In genomic region chr11:75173799-75174165, GRCm38 (mm10) we compare ENCODE assay signal across 8 mouse cellular contexts. TPM values are rescaled to one million over a fixed set of nuclear protein-coding genes. Genes with fewer than 3 reads are reported as not detected.
DNase-seq lines count a peak whose midpoint lies in the region; ATAC-seq and TF ChIP-seq lines count a peak whose summit lies in the region.

No protein-coding gene starts in this region.

- no peak overlapping the region for H3K27ac ChIP-seq in heart, embryonic 10.5 days
- H3K27ac ChIP-seq in forebrain, embryonic 13.5 days, result peak overlapping the region; percentile 15; the same call in 1 of the 2 replicates
- no peak overlapping the region for H3K27ac ChIP-seq in liver, embryonic 14.5 days

- under 1% methylated on average over 15 of the region's 15 CpGs for WGBS in heart, embryonic 10.5 days
- 2% methylated on average over 15 of the region's 15 CpGs for WGBS in forebrain, embryonic 13.5 days
- WGBS in liver, embryonic 14.5 days (ENCODE audit: insufficient replicate concordance), result 3% methylated on average over 15 of the region's 15 CpGs

- H3K9me3 ChIP-seq in heart, embryonic 10.5 days, result no peaks in the 10 kb centered on the region
- H3K9me3 ChIP-seq in forebrain, embryonic 13.5 days (replicated peaks), result no peaks in the 10 kb centered on the region
- no peaks in the 10 kb centered on the region for H3K9me3 ChIP-seq in liver, embryonic 14.5 days (ENCODE audit: control insufficient read depth, low read length)

- TF ChIP-seq CTCF in C2C12 (IDR thresholded peaks at IDR 0.05; ENCODE audit: control insufficient read depth, insufficient read depth, insufficient read length), result no peak
- TF ChIP-seq CTCF in liver, embryonic 14.5 days (IDR thresholded peaks at IDR 0.05; ENCODE audit: low read depth), result no peak

- no peak for DNase-seq in heart, embryonic 10.5 days (ENCODE audit: low spot score)
- DNase-seq in heart, postnatal 36 days, result no peak
- DNase-seq in liver, embryonic 14.5 days (ENCODE audit: low read depth in 3 of 3, low spot score in 3 of 3), result no peak
- DNase-seq in adrenal gland, postnatal 36 days, result no peak
- no peak for DNase-seq in retina, postnatal 1 day

- H3K9ac ChIP-seq in forebrain, embryonic 13.5 days, result peak overlapping the region; percentile 69
- H3K9ac ChIP-seq in liver, embryonic 14.5 days (replicated peaks), result no peak overlapping the region

- H3ac ChIP-seq in C2C12 (ENCODE audit: control insufficient read depth, insufficient read length, low read depth), result no peak overlapping the region

- H3K4me1 ChIP-seq in heart, embryonic 10.5 days, result peaks cover 58% of the 10 kb centered on the region
- H3K4me1 ChIP-seq in forebrain, embryonic 13.5 days, result peaks cover 61% of the 10 kb centered on the region
- H3K4me1 ChIP-seq in liver, embryonic 14.5 days (replicated peaks; ENCODE audit: control insufficient read depth in 2 of 2, insufficient read depth in 2 of 2, low read length in 1 of 2), result peaks cover 6 to 10% of the 10 kb centered on the region in 2 experiments

- H3K36me3 ChIP-seq in heart, embryonic 10.5 days, result peaks cover 18% of the 10 kb centered on the region
- peaks cover 13% of the 10 kb centered on the region for H3K36me3 ChIP-seq in C2C12 (ENCODE audit: control insufficient read depth, insufficient read depth)
- peaks cover 15% of the 10 kb centered on the region; the same call in 1 of the 2 replicates for H3K36me3 ChIP-seq in forebrain, embryonic 13.5 days (ENCODE audit: poor library complexity, severe bottlenecking)
- H3K36me3 ChIP-seq in liver, embryonic 14.5 days (replicated peaks; ENCODE audit: control insufficient read depth, insufficient read depth, low read depth), result no peaks in the 10 kb centered on the region; the same call in 1 of the 2 replicates

- H3K79me3 ChIP-seq in C2C12 (ENCODE audit: low read depth), result peaks cover 9% of the 10 kb centered on the region

- ATAC-seq in forebrain, embryonic 13.5 days, result no peak
- no peak for ATAC-seq in liver, embryonic 14.5 days (ENCODE audit: insufficient read depth)
- no peak for ATAC-seq in monocyte, adult 5-6 weeks (replicated peaks; ENCODE audit: insufficient number of reproducible peaks, low FRiP score, low TSS enrichment, poor library complexity, severe bottlenecking)

- peak overlapping the region; percentile 81 for H3K4me2 ChIP-seq in forebrain, embryonic 13.5 days
- peak overlapping the region; percentile 78 for H3K4me2 ChIP-seq in liver, embryonic 14.5 days (ENCODE audit: low read depth)

- intact Hi-C loops in heart, postnatal 36 days (cut with DNase I), result no loop called here

- peak overlapping the region; percentile 73 for H3K4me3 ChIP-seq in heart, embryonic 10.5 days
- peak overlapping the region; percentile 34 for H3K4me3 ChIP-seq in C2C12 (ENCODE audit: insufficient read depth, poor library complexity, severe bottlenecking)
- peak overlapping the region; percentile 66 for H3K4me3 ChIP-seq in forebrain, embryonic 13.5 days
- peak overlapping the region; percentile 50 to 66 for H3K4me3 ChIP-seq in liver, embryonic 14.5 days (ENCODE audit: insufficient read depth in 1 of 2, low read depth in 2 of 2, low read length in 2 of 2)

- TF ChIP-seq EP300 in liver, embryonic 14.5 days (IDR thresholded peaks at IDR 0.05; ENCODE audit: low read depth), result no peak

- H3K27me3 ChIP-seq in heart, embryonic 10.5 days (ENCODE audit: insufficient read depth, poor library complexity, severe bottlenecking), result peaks cover 50% of the 10 kb centered on the region
- H3K27me3 ChIP-seq in C2C12 (ENCODE audit: control insufficient read depth, insufficient read depth, insufficient read length), result no peaks in the 10 kb centered on the region
- peaks cover 53% of the 10 kb centered on the region for H3K27me3 ChIP-seq in forebrain, embryonic 13.5 days
- peaks cover 55% of the 10 kb centered on the region for H3K27me3 ChIP-seq in liver, embryonic 14.5 days (ENCODE audit: control insufficient read depth, insufficient read depth, low read length)

- H3K79me2 ChIP-seq in C2C12 (ENCODE audit: control insufficient read depth, insufficient read depth), result peaks cover 18% of the 10 kb centered on the region

TF ChIP-seq in C2C12, 6 proteins besides CTCF, POLR2A, EP300 and RAD21:
- TF ChIP-seq FOSL1 (IDR thresholded peaks at IDR 0.05; ENCODE audit: insufficient read depth, low read length, poor library complexity, severe bottlenecking) (no peak), USF1 (IDR thresholded peaks at IDR 0.05; ENCODE audit: low read depth) (no peak), MYOD1 (IDR thresholded peaks at IDR 0.05; ENCODE audit: control insufficient read depth, insufficient read length, low read depth) (no peak), CEBPB (IDR thresholded peaks at IDR 0.05; ENCODE audit: low read depth) (no peak), MYOG (IDR thresholded peaks at IDR 0.05; ENCODE audit: control insufficient read depth, extremely low read depth, insufficient read length) (no peak), MAX (IDR thresholded peaks at IDR 0.05) (no peak)

RNA-seq across cellular contexts. Expression of gene Hic1, which starts 4.5 kb away (rescaled TPM):
- polyA plus RNA-seq in heart, embryonic 10.5 days (2016; fragmentation: Nextera tagmentation; extraction: Ambion mirVana), result 1.9 and 2.1 TPM in 2 replicates
- total RNA-seq in heart, postnatal 36 days (2021), result 10 to 100 TPM; 14.8 to 22.8 TPM
- 0.02 TPM for polyA plus RNA-seq in C2C12 (2012; fragmentation: generic; extraction: Trizol)
- 1.2 and 1.5 TPM in 2 replicates for polyA plus RNA-seq in forebrain, embryonic 13.5 days (2015; fragmentation: Nextera tagmentation; extraction: Ambion mirVana)
- 0.97 and 1.4 TPM in 2 replicates for polyA plus RNA-seq in liver, embryonic 14.5 days (2012; rRNA removed)
- 0.28 and 0.48 TPM in 2 replicates for polyA plus RNA-seq in liver, embryonic 14.5 days (2014; fragmentation: Nextera tagmentation; extraction: Ambion mirVana)
- total RNA-seq in adrenal gland, postnatal 36 days (2021), result 1 to 10 TPM; 8.3 to 9.0 TPM
- 0.11 to 0.95 TPM (median 0.78 TPM) in 3 replicates for total RNA-seq in monocyte, adult 5-6 weeks (2017)

RNA-seq across cellular contexts. Expression of gene Ovca2, which starts 4.9 kb away (rescaled TPM):
- 24.0 and 29.0 TPM in 2 replicates for polyA plus RNA-seq in heart, embryonic 10.5 days (2016; fragmentation: Nextera tagmentation; extraction: Ambion mirVana)
- 1 to 10 TPM; 5.3 to 7.2 TPM for total RNA-seq in heart, postnatal 36 days (2021)
- 19.3 TPM for polyA plus RNA-seq in C2C12 (2012; fragmentation: generic; extraction: Trizol)
- polyA plus RNA-seq in forebrain, embryonic 13.5 days (2015; fragmentation: Nextera tagmentation; extraction: Ambion mirVana), result 22.8 and 25.1 TPM in 2 replicates
- polyA plus RNA-seq in liver, embryonic 14.5 days (2012; rRNA removed), result 7.4 and 10.5 TPM in 2 replicates
- polyA plus RNA-seq in liver, embryonic 14.5 days (2014; fragmentation: Nextera tagmentation; extraction: Ambion mirVana), result 14.3 and 15.3 TPM in 2 replicates
- total RNA-seq in adrenal gland, postnatal 36 days (2021), result 10 to 100 TPM; 20.7 to 22.4 TPM
- total RNA-seq in monocyte, adult 5-6 weeks (2017), result 8.5 to 15.8 TPM (median 9.5 TPM) in 3 replicates

RNA-seq across cellular contexts. Expression of gene Dph1, which starts 17.3 kb away (rescaled TPM):
- polyA plus RNA-seq in heart, embryonic 10.5 days (2016; fragmentation: Nextera tagmentation; extraction: Ambion mirVana), result 26.8 and 28.0 TPM in 2 replicates
- total RNA-seq in heart, postnatal 36 days (2021), result 1 to 10 TPM; 9.0 to 9.7 TPM
- 19.6 TPM for polyA plus RNA-seq in C2C12 (2012; fragmentation: generic; extraction: Trizol)
- polyA plus RNA-seq in forebrain, embryonic 13.5 days (2015; fragmentation: Nextera tagmentation; extraction: Ambion mirVana), result 13.9 and 15.8 TPM in 2 replicates
- polyA plus RNA-seq in liver, embryonic 14.5 days (2012; rRNA removed), result 9.8 and 11.6 TPM in 2 replicates
- polyA plus RNA-seq in liver, embryonic 14.5 days (2014; fragmentation: Nextera tagmentation; extraction: Ambion mirVana), result 9.8 and 12.1 TPM in 2 replicates
- 10 to 100 TPM; 29.8 to 30.6 TPM for total RNA-seq in adrenal gland, postnatal 36 days (2021)
- 3.0 to 22.9 TPM (median 3.2 TPM) in 3 replicates for total RNA-seq in monocyte, adult 5-6 weeks (2017)

RNA-seq across cellular contexts. Expression of gene Rtn4rl1, which starts 19.8 kb away (rescaled TPM):
- 9.7 and 16.6 TPM in 2 replicates for polyA plus RNA-seq in heart, embryonic 10.5 days (2016; fragmentation: Nextera tagmentation; extraction: Ambion mirVana)
- total RNA-seq in heart, postnatal 36 days (2021), result 10 to 100 TPM in 1 of 2 experiments, 1 to 10 TPM in 1; 6.0 to 10.0 TPM
- polyA plus RNA-seq in C2C12 (2012; fragmentation: generic; extraction: Trizol), result 0.40 TPM
- polyA plus RNA-seq in forebrain, embryonic 13.5 days (2015; fragmentation: Nextera tagmentation; extraction: Ambion mirVana), result 2.2 and 2.6 TPM in 2 replicates
- polyA plus RNA-seq in liver, embryonic 14.5 days (2012; rRNA removed), result 0.56 and 0.61 TPM in 2 replicates
- polyA plus RNA-seq in liver, embryonic 14.5 days (2014; fragmentation: Nextera tagmentation; extraction: Ambion mirVana), result 0.68 and 0.98 TPM in 2 replicates
- 10 to 100 TPM; 37.3 to 53.0 TPM for total RNA-seq in adrenal gland, postnatal 36 days (2021)
- 1.5 to 3.6 TPM (median 2.2 TPM) in 3 replicates for total RNA-seq in monocyte, adult 5-6 weeks (2017)
